Mouse (Mus musculus) testis, adult 2 months (tissue): Measurements from ENCODE around the gene Rhobtb3. TPM values are rescaled to one million over a fixed set of nuclear protein-coding genes. Genes with fewer than 3 reads are reported as not detected.

Experiments
- H3K27ac ChIP-seq: fragments of 200-500 bp; 2 replicates; pipeline ENCODE4 v1.5.1; 2012; ENCODE audit warnings: low read depth, low read length; ENCODE audit not compliant: control insufficient read depth, insufficient read depth
- H3K27me3 ChIP-seq: fragments of 200-500 bp; 2 replicates; pipeline ENCODE4 v1.6.1; 2012; ENCODE audit warnings: mild to moderate bottlenecking, low read length, moderate library complexity; ENCODE audit not compliant: control insufficient read depth, insufficient read depth
- H3K36me3 ChIP-seq: fragments of 200-500 bp; 2 replicates; pipeline ENCODE4 v1.6.1; 2012; ENCODE audit warnings: mild to moderate bottlenecking, low read length; ENCODE audit not compliant: control insufficient read depth, insufficient read depth
- H3K4me1 ChIP-seq: fragments of 200-500 bp; 2 replicates; pipeline ENCODE4 v1.6.1; 2012; ENCODE audit warnings: low read length; ENCODE audit not compliant: control insufficient read depth, insufficient read depth
- H3K4me3 ChIP-seq: fragments of 200-500 bp; 2 replicates; pipeline ENCODE4 v1.5.1; 2012; ENCODE audit warnings: low read depth, mild to moderate bottlenecking, low read length, moderate library complexity, mixed read lengths; ENCODE audit not compliant: control insufficient read depth
- CTCF ChIP-seq: fragments of 200-500 bp; IDR thresholded peaks from 2 replicates; pipeline ENCODE4 v1.5.1; 2012; ENCODE audit warnings: low read depth, mild to moderate bottlenecking, inconsistent platforms, low read length, moderate library complexity; ENCODE audit not compliant: control insufficient read depth, insufficient read depth, insufficient replicate concordance
- POLR2A ChIP-seq: fragments of 200-500 bp; IDR thresholded peaks from 2 replicates; pipeline ENCODE4 v1.6.1; 2012; ENCODE audit warnings: low read depth, mild to moderate bottlenecking, inconsistent platforms, low read length, moderate library complexity; ENCODE audit not compliant: control insufficient read depth
- polyA plus RNA-seq: library from polyadenylated mRNA; depleted of rRNA; stranded (reverse); fragments of >200 nt; gene quantifications from 2 replicates; pipeline ENCODE4 v1.2.3, GENCODE M21; 2012

Gene Rhobtb3
- polyA plus RNA-seq, 1 experiment: 15.1 TPM

- H3K27ac ChIP-seq: no peak overlapping the region
- no peak for TF ChIP-seq CTCF
- no peak for TF ChIP-seq POLR2A
- no peaks in the 10 kb centered on the region for H3K27me3 ChIP-seq
- H3K4me1 ChIP-seq: peaks cover 6% of the 10 kb centered on the region
- no peaks in the 10 kb centered on the region for H3K36me3 ChIP-seq
- no peak overlapping the region for H3K4me3 ChIP-seq
Observed at GRCm38 (mm10) chr13:75843993-75844683, 99.6 kb downstream of the Rhobtb3 start.

- peaks cover 6% of the 10 kb centered on the region for H3K4me1 ChIP-seq
Observed at GRCm38 (mm10) chr13:75843331-75843730, 100.4 kb downstream of the Rhobtb3 start.

GRCm38 (mm10) chr13:75841950-75842349, 101.8 kb downstream of the Rhobtb3 start:
- no peak overlapping the region for H3K4me3 ChIP-seq
- peaks cover 6% of the 10 kb centered on the region for H3K4me1 ChIP-seq
- H3K27ac ChIP-seq: no peak overlapping the region
- TF ChIP-seq CTCF: no peak
- no peak for TF ChIP-seq POLR2A
- no peaks in the 10 kb centered on the region for H3K36me3 ChIP-seq
- no peaks in the 10 kb centered on the region for H3K27me3 ChIP-seq

More at GRCm38 (mm10) chr13:75843331-75843730, 100.4 kb downstream of the Rhobtb3 start:
- H3K4me3 ChIP-seq: no peak overlapping the region
- no peaks in the 10 kb centered on the region for H3K27me3 ChIP-seq
- H3K36me3 ChIP-seq: no peaks in the 10 kb centered on the region
- TF ChIP-seq CTCF: no peak
- TF ChIP-seq POLR2A: no peak
- H3K27ac ChIP-seq: no peak overlapping the region

DNA sequence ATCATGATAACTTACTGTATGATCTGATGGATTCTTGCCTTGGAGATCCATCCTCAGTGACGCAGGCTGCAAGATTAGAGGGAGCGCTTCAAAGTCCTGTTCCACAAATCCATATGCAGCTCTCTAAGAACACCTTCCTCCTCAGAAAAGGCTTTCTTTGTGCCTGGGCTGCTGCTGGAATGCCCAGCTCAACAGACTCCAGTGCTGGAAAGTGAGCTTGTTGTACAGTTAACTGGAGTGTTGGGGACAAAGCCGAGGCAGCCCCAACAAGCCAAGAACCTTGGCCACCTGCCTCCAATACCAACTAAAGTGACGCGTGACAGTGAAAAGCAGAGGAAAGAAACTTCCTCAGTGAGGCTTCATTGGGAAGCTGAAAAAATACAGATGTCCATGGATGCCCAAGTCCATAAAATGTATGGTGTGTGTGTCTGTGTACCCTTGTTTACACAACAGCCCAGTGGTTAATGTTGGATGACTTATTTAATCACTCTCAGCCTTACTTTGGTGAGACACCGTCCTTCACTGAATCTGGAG, 102.9 kb downstream of the Rhobtb3 start:
- peak overlapping the region; percentile 5; the same call in 1 of the 2 replicates for H3K4me3 ChIP-seq
- no peak overlapping the region for H3K27ac ChIP-seq
- H3K4me1 ChIP-seq: peaks cover 6% of the 10 kb centered on the region

GRCm38 (mm10) chr13:75839719-75840481, 103.8 kb downstream of the Rhobtb3 start, which contains the start of gene Glrx:
Gene Glrx (plus strand): TSS chr13:75839868.
- Histone ChIP-seq H3K4me3 (peak within 1 kb of the TSS; percentile 82), H3K4me1 (peaks cover 6% of the 10 kb centered on the region), H3K36me3 (no peaks in the 10 kb centered on the region), H3K27ac (peak within 1 kb of the TSS; percentile 66), H3K27me3 (no peaks in the 10 kb centered on the region)
- TF ChIP-seq CTCF (no peak), POLR2A (peak; percentile 44; the same call in 1 of the 2 replicates)

More for the DNA sequence above, 102.9 kb downstream of the Rhobtb3 start:
- TF ChIP-seq CTCF (no peak), POLR2A (no peak)
- Histone ChIP-seq H3K36me3 (no peaks in the 10 kb centered on the region), H3K27me3 (no peaks in the 10 kb centered on the region)

GRCm38 (mm10) chr13:75838506-75838905, 105.2 kb downstream of the Rhobtb3 start:
- TF ChIP-seq CTCF (no peak), POLR2A (no peak)
- Histone ChIP-seq H3K36me3 (no peaks in the 10 kb centered on the region), H3K4me1 (no peaks in the 10 kb centered on the region), H3K4me3 (no peak overlapping the region), H3K27me3 (no peaks in the 10 kb centered on the region), H3K27ac (peak overlapping the region; percentile 66)

GRCm38 (mm10) chr13:75835461-75835860, 108.3 kb downstream of the Rhobtb3 start:
- Histone ChIP-seq H3K36me3 (no peaks in the 10 kb centered on the region), H3K4me3 (no peak overlapping the region), H3K27ac (no peak overlapping the region; the same call in 1 of the 2 replicates), H3K27me3 (no peaks in the 10 kb centered on the region), H3K4me1 (no peaks in the 10 kb centered on the region)
- TF ChIP-seq CTCF (no peak), POLR2A (no peak)
